Mouse (Mus musculus): ENCODE measurements around the gene Npas1.

GRCm38 (mm10) chr7:16455016-16455415 is 22.5 kb downstream of the Npas1 start:
- TF ChIP-seq CTCF (IDR thresholded peaks at IDR 0.05; ENCODE audit: extremely low read depth, insufficient read length, insufficient replicate concordance, low read depth, low read length) (no peak), POLR2A (IDR thresholded peaks at IDR 0.05; ENCODE audit: low read depth, low read length) (no peak)
